Mouse (Mus musculus) cortical plate, adult 2 months (tissue): Measurements from ENCODE around the gene Gtf2a1. TPM values are rescaled to one million over a fixed set of nuclear protein-coding genes. Genes with fewer than 3 reads are reported as not detected.
A peak's percentile ranks its signal among the peaks of the same experiment; 100 is the strongest.

Experiments
- H3K27ac ChIP-seq: fragments of 200-500 bp; 2 replicates; pipeline ENCODE4 v1.5.1; 2012; ENCODE audit warnings: low read length, control low read depth, inconsistent platforms; ENCODE audit not compliant: insufficient read depth
- H3K4me1 ChIP-seq: fragments of 200-500 bp; 2 replicates; pipeline ENCODE4 v1.6.1; 2011; ENCODE audit warnings: low read length; ENCODE audit not compliant: control insufficient read depth, insufficient read depth
- H3K4me3 ChIP-seq: fragments of 200-500 bp; 2 replicates; pipeline ENCODE4 v1.5.1; 2011; ENCODE audit warnings: mild to moderate bottlenecking, low read length, control low read depth; ENCODE audit not compliant: insufficient read depth
- CTCF ChIP-seq: fragments of 200-500 bp; IDR thresholded peaks from 2 replicates; pipeline ENCODE4 v1.5.1; 2011; ENCODE audit warnings: mild to moderate bottlenecking, control low read depth, low read length; ENCODE audit not compliant: insufficient read depth; ENCODE audit errors: extremely low read depth
- POLR2A ChIP-seq: fragments of 200-500 bp; IDR thresholded peaks from 2 replicates; pipeline ENCODE4 v1.6.1; 2011; ENCODE audit warnings: mild to moderate bottlenecking, low read length, control low read depth; ENCODE audit not compliant: insufficient read depth; ENCODE audit errors: extremely low read depth
- polyA plus RNA-seq: library from polyadenylated mRNA; depleted of rRNA; stranded (reverse); fragments of >200 nt; gene quantifications from 2 replicates; pipeline ENCODE4 v1.2.3, GENCODE M21; 2012; rRNA removed

Gene Gtf2a1
- polyA plus RNA-seq, 1 experiment = 24.2 TPM

DNA sequence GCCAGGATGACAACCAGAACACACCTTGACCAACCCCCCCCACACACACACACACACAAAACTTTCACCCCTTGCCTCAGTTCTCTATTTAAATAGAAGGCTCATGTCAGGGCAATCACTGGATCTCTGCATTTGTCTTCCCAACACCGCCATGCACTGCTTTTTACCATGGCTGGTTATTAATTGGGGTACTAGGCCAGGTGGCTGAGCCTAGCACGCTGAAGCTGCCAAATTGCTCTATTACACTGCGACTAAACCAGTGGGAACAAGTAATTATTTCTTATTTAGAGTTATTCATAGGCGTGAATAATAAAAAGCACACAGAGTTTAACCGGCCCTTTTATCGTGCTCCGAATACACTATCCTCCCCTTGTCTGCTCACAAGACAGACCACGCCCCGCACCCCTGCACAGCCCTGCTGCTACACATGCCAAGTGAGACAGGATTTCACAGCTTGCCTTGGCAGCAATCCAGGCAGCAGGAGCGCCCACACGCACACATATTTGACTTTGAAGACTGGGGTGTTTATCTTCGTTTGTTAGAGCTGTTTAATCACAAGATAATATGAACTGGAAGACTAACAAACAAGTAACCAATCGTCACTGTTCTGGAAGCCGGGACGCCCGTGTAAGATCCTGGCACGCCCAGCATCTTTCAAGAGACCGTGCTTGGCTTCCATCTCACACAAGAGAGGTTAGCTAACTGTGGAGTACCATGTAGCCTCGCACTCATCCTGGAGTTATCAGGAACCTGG is 38.3 kb downstream of the Gtf2a1 start:
- TF ChIP-seq POLR2A = no peak
- TF ChIP-seq CTCF = no peak
- H3K4me1 ChIP-seq = peaks cover 2% of the 10 kb centered on the region; the same call in 1 of the 2 replicates
- H3K4me3 ChIP-seq = no peak overlapping the region
- H3K27ac ChIP-seq = no peak overlapping the region

GRCm38 (mm10) chr12:91549471-91549870 is 40.8 kb downstream of the Gtf2a1 start:
- no peak overlapping the region for H3K4me3 ChIP-seq
- TF ChIP-seq CTCF = no peak
- no peak for TF ChIP-seq POLR2A
- no peak overlapping the region for H3K27ac ChIP-seq
- H3K4me1 ChIP-seq = peaks cover 2% of the 10 kb centered on the region; the same call in 1 of the 2 replicates

DNA sequence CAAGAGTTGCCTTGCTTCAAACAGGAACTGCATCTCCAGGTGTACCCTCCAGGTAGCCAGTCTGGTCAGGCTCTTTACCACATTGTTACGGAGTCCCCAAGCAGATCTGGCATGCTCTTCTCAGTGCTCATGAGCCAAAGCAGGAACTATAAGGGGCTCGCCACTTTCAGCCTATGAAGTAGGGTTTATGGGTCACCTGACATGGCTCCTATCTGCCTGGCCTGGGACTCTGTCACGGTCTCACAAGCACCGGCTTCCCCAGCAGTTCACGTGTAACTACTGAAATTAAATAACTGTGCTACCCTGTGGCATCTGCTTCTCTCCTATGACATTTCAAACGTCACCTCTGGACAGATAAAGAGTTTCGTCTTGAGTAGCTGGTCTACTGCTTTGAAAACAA is 50.1 kb downstream of the Gtf2a1 start:
- Histone ChIP-seq H3K4me1 (no peaks in the 10 kb centered on the region), H3K27ac (no peak overlapping the region), H3K4me3 (no peak overlapping the region)
- TF ChIP-seq POLR2A = no peak
- TF ChIP-seq CTCF = no peak

DNA sequence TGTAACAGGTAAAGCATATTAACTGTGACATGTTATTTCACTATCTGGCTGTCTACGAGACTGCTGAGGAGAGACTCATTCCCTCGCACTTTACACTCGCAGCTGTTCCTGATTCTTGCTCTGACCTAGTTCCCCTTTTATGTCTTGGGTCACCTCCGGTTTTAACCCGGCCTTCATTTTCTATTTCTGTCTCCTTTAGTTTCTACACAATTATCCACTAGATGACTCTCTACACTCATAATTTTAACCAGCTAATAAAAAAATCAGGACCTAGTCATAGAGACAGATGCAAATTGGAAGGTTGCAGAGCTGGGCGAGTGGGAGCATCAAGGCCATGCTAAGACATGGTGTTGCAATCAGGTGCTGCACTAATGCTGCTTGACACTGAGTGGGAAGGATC is 55.8 kb downstream of the Gtf2a1 start:
- no peak for TF ChIP-seq CTCF
- no peak for TF ChIP-seq POLR2A
- H3K4me3 ChIP-seq = no peak overlapping the region
- no peaks in the 10 kb centered on the region for H3K4me1 ChIP-seq
- H3K27ac ChIP-seq = no peak overlapping the region

DNA sequence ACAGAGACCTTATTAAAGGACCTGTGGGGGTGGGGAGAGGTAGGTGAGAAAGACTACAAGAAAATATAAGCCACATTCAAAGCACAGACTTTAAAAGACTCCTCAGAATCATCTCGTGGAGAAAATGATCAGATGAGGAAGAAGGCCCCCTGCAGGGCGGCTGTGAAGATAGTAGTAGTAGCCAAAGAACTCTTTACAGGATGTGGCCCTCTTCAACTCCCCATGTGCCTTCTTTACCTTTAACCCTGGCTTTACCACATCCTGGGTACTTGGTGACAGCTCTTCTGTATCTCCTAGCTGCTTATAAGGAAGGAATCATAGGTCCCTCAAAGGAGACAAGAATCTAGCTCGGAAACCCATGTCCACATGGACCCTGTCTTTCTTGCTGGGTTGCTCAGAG is 66.7 kb downstream of the Gtf2a1 start:
- H3K4me1 ChIP-seq = no peaks in the 10 kb centered on the region

DNA sequence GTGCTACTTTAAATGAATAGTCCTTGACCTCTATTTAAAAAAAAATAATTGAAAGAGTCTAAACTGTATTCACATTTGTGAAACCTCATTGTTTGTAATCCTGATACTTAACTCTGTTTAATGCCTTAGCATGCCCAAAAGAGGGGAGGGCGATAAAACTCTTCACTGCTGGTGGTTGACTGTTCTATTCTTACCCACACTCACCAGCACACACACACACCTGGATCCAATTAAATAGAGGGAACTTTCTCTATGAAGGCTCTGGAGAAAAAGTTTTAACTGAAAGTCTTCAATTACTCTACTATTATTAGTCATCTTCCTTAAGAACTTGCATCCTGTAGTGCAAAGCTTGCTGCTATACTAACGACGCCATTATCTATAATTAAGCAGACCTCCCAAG is 72.5 kb downstream of the Gtf2a1 start:
- TF ChIP-seq POLR2A (no peak), CTCF (no peak)
- Histone ChIP-seq H3K4me1 (no peaks in the 10 kb centered on the region; the same call in 1 of the 2 replicates), H3K27ac (no peak overlapping the region)

More for the DNA sequence above, 66.7 kb downstream of the Gtf2a1 start:
- TF ChIP-seq POLR2A = no peak
- TF ChIP-seq CTCF = no peak
- Histone ChIP-seq H3K4me3 (no peak overlapping the region), H3K27ac (no peak overlapping the region)

GRCm38 (mm10) chr12:91513980-91514379 is 76.3 kb downstream of the Gtf2a1 start:
- Histone ChIP-seq H3K4me3 (no peak overlapping the region), H3K4me1 (no peaks in the 10 kb centered on the region; the same call in 1 of the 2 replicates), H3K27ac (peak overlapping the region; percentile 50; the same call in 1 of the 2 replicates)
- no peak for TF ChIP-seq CTCF
- no peak for TF ChIP-seq POLR2A

More for the DNA sequence above, 72.5 kb downstream of the Gtf2a1 start:
- no peak overlapping the region for H3K4me3 ChIP-seq

GRCm38 (mm10) chr12:91511766-91512165 is 78.5 kb downstream of the Gtf2a1 start:
- Histone ChIP-seq H3K4me1 (no peaks in the 10 kb centered on the region; the same call in 1 of the 2 replicates), H3K27ac (no peak overlapping the region)
- TF ChIP-seq CTCF (no peak), POLR2A (no peak)

More at GRCm38 (mm10) chr12:91511766-91512165, 78.5 kb downstream of the Gtf2a1 start:
- H3K4me3 ChIP-seq = no peak overlapping the region

Other genes starting within 250 kb of the Gtf2a1 start
- 5.9 TPM in 2 replicates for gene Cep128, start 206.1 kb downstream of the Gtf2a1 start, polyA plus RNA-seq
- 0.23 and 0.25 TPM in 2 replicates for gene Tshr, start 205.9 kb downstream of the Gtf2a1 start, polyA plus RNA-seq
- 11.3 and 11.6 TPM in 2 replicates for gene Ston2, start 197.9 kb upstream of the Gtf2a1 start, polyA plus RNA-seq